Mouse (Mus musculus) left cerebral cortex, adult 18-20 months (tissue): ENCODE measurements at regions not wholly inside any gene's neighbourhood (a gene's known extent, or its start where the extent isn't known, plus 50 kb on each side); places are given as distances from the start of the nearest gene placed in this dataset.

Experiments
- DNase-seq, 2 experiments: peaks; one replicate each; pipeline ENCODE4 v3.0.0; 2021 to 2022; ENCODE audit warnings: low spot score in 2 of 2, mixed read lengths in 1 of 2

GRCm38 (mm10) chr10:83895741-83896150 lies 173.1 kb downstream of the 1500009L16Rik start:
- no peak for DNase-seq

GRCm38 (mm10) chr10:83896160-83896559 lies 173.5 kb downstream of the 1500009L16Rik start:
- no peak for DNase-seq

- DNase-seq: no peak
Measured at GRCm38 (mm10) chr10:83897558-83897957, 174.9 kb downstream of the 1500009L16Rik start.

- DNase-seq: peak; percentile 8 to 31
Measured at GRCm38 (mm10) chr10:83906751-83907150, 184.1 kb downstream of the 1500009L16Rik start.

GRCm38 (mm10) chr10:83910649-83911370 lies 188.1 kb downstream of the 1500009L16Rik start:
- no peak for DNase-seq

- DNase-seq: no peak
Measured at GRCm38 (mm10) chr10:83914401-83915132, 191.9 kb downstream of the 1500009L16Rik start.

GRCm38 (mm10) chr10:83915133-83915730 lies 192.6 kb downstream of the 1500009L16Rik start:
- no peak for DNase-seq

- DNase-seq: no peak
Measured at GRCm38 (mm10) chr10:83926990-83927389, 204.3 kb downstream of the 1500009L16Rik start.

GRCm38 (mm10) chr10:83927554-83927953 lies 204.9 kb downstream of the 1500009L16Rik start:
- no peak for DNase-seq

GRCm38 (mm10) chr10:83931758-83932157 lies 209.1 kb downstream of the 1500009L16Rik start:
- no peak for DNase-seq

GRCm38 (mm10) chr10:83933201-83933600 lies 210.5 kb downstream of the 1500009L16Rik start:
- no peak for DNase-seq

- DNase-seq: no peak
Measured at GRCm38 (mm10) chr10:83934498-83934897, 211.8 kb downstream of the 1500009L16Rik start.

- DNase-seq: no peak
Measured at GRCm38 (mm10) chr10:83937168-83937567, 214.5 kb downstream of the 1500009L16Rik start.

GRCm38 (mm10) chr10:83942101-83942500 lies 219.4 kb downstream of the 1500009L16Rik start:
- DNase-seq: no peak

- no peak for DNase-seq
Measured at GRCm38 (mm10) chr10:83944158-83944557, 221.5 kb downstream of the 1500009L16Rik start.

GRCm38 (mm10) chr10:83944897-83945296 lies 222.2 kb downstream of the 1500009L16Rik start:
- DNase-seq: no peak

GRCm38 (mm10) chr10:83945503-83945902 lies 222.8 kb downstream of the 1500009L16Rik start:
- DNase-seq: no peak

GRCm38 (mm10) chr10:83946186-83947176 lies 223.8 kb downstream of the 1500009L16Rik start:
- DNase-seq: no peak

GRCm38 (mm10) chr10:83957118-83957759 lies 234.6 kb downstream of the 1500009L16Rik start:
- no peak for DNase-seq

- no peak for DNase-seq
Measured at GRCm38 (mm10) chr10:83958397-83958796, 235.7 kb downstream of the 1500009L16Rik start.
